Mouse (Mus musculus): Measurements from ENCODE around the gene Tgfbi. TPM values are rescaled to one million over a fixed set of nuclear protein-coding genes. Genes with fewer than 3 reads are reported as not detected.
A peak's percentile ranks its signal among the peaks of the same experiment; 100 is the strongest.

Gene Tgfbi
- 47.3 and 48.2 TPM in 2 replicates for polyA plus RNA-seq (2014; fragmentation: Nextera tagmentation; extraction: Ambion mirVana)

- H3K4me2 ChIP-seq (ENCODE audit: low read depth, severe bottlenecking): peak within 1 kb of the TSS; percentile 97
- H3K27ac ChIP-seq (replicated peaks; ENCODE audit: low read depth, low read length): 0 out of 2 replicates have a peak within 1 kb of the TSS, but pooled peaks have one; percentile 36
- peaks cover 55% of the 10 kb centered on the region for H3K4me1 ChIP-seq (ENCODE audit: control insufficient read depth, insufficient read depth, low read length)
- H3K27me3 ChIP-seq (ENCODE audit: control insufficient read depth, insufficient read depth, low read length): no peaks in the 10 kb centered on the region
- H3K4me3 ChIP-seq (ENCODE audit: low read depth, low read length): peak within 1 kb of the TSS; percentile 58
- H3K9me3 ChIP-seq (ENCODE audit: control insufficient read depth, low read length): no peaks in the 10 kb centered on the region
- DNase-seq (ENCODE audit: low spot score): peak; percentile 79
- no peaks in the 10 kb centered on the region for H3K36me3 ChIP-seq (ENCODE audit: control insufficient read depth, insufficient read depth, low read length)
- peak within 1 kb of the TSS; percentile 88 for H3K9ac ChIP-seq (ENCODE audit: low read length)
- peak; percentile 62; the same call in 1 of the 2 replicates for ATAC-seq (ENCODE audit: insufficient number of reproducible peaks, low FRiP score, low TSS enrichment, low read depth)
- whole genome bisulfite sequencing: 2% methylated on average over 35 of the region's 36 CpGs
Observed at GRCm38 (mm10) chr13:56609103-56609856, at the start of gene Tgfbi. Gene Tgfbi (plus strand): TSS chr13:56609523.

DNA sequence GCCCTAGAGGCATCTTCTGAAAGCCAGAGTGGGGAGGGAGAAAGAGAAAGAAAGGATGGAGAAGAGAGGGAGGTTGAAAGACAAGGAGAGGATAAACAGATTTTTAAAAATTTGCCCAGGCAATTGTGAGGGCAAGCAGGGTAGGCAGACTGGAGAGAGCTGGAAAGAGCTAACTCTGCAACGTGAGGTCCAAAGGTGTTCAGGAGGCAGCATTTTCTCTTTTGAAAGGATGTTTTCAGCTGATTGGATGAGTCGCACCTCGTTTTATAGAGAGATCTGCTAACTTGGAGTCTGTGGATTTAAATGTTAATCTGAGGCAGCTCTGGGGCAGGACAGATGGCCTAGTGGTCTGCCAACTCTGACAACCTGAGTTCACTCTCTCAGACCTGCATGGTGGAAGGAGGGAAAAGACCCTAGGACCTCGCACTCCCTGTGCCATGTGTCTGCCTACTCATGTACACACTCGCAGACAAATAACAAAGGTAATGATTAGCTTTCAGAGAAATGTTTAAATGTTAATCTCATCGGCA is 49.4 kb upstream of the Tgfbi start:
- DNase-seq (ENCODE audit: low spot score): no peak
- H3K27me3 ChIP-seq (ENCODE audit: control insufficient read depth, insufficient read depth, low read length): no peaks in the 10 kb centered on the region
- no peaks in the 10 kb centered on the region for H3K9me3 ChIP-seq (ENCODE audit: control insufficient read depth, low read length)
- no peak overlapping the region for H3K4me3 ChIP-seq (ENCODE audit: low read depth, low read length)
- 86% methylated on average over 6 of the region's 6 CpGs for WGBS
- ATAC-seq (ENCODE audit: insufficient number of reproducible peaks, low FRiP score, low TSS enrichment, low read depth): no peak
- no peaks in the 10 kb centered on the region for H3K36me3 ChIP-seq (ENCODE audit: control insufficient read depth, insufficient read depth, low read length)
- no peak overlapping the region for H3K27ac ChIP-seq (replicated peaks; ENCODE audit: low read depth, low read length)
- no peak overlapping the region for H3K9ac ChIP-seq (ENCODE audit: low read length)
- H3K4me2 ChIP-seq (ENCODE audit: low read depth, severe bottlenecking): no peak overlapping the region
- no peaks in the 10 kb centered on the region for H3K4me1 ChIP-seq (ENCODE audit: control insufficient read depth, insufficient read depth, low read length)

DNA sequence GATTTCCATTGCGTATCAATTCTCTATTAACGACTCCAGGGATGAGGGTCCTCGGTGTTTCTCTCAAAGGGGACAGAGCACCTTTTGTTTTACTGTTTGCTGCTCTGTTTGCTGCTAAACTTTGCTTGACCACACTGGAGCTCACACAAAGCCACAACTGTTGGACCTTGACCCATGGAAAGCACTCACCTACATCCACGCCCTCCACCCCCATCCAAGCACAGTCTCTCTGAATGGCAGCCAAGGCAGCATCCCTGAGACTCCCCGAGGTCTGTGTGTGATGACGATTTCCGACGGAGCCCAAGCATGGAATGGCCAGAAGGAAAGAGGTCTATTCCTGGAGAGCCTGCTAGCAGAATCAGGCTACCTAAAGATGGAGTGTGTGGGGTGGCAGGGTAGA is 48.2 kb upstream of the Tgfbi start:
- Histone ChIP-seq H3K27me3 (ENCODE audit: control insufficient read depth, insufficient read depth, low read length) (no peaks in the 10 kb centered on the region), H3K27ac (replicated peaks; ENCODE audit: low read depth, low read length) (no peak overlapping the region), H3K4me2 (ENCODE audit: low read depth, severe bottlenecking) (no peak overlapping the region), H3K36me3 (ENCODE audit: control insufficient read depth, insufficient read depth, low read length) (no peaks in the 10 kb centered on the region), H3K4me1 (ENCODE audit: control insufficient read depth, insufficient read depth, low read length) (no peaks in the 10 kb centered on the region), H3K9ac (ENCODE audit: low read length) (no peak overlapping the region), H3K4me3 (ENCODE audit: low read depth, low read length) (no peak overlapping the region), H3K9me3 (ENCODE audit: control insufficient read depth, low read length) (no peaks in the 10 kb centered on the region)
- WGBS: 79% methylated on average over 8 of the region's 8 CpGs
- DNase-seq (ENCODE audit: low spot score): no peak
- no peak for ATAC-seq (ENCODE audit: insufficient number of reproducible peaks, low FRiP score, low TSS enrichment, low read depth)

DNA sequence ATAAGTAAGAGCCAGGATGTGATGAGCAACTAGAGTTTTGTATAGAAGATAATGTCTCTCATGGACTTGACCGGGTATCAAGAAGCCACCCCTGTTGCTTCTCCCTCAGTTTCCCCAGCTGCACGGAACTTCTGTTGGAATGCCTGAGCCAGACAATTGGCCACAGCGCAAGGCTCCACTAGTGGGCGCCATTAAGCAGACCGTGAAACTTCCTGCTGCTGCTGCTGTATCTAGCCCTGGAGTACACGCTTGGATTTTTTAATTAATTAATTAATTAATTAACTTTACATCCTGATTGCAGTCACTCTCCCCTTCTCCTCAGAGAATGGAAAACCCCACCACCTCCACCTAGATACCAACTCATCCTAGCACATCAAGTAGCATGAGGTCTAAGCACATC is 46.2 kb upstream of the Tgfbi start:
- H3K9me3 ChIP-seq (ENCODE audit: control insufficient read depth, low read length): no peaks in the 10 kb centered on the region
- ATAC-seq (ENCODE audit: insufficient number of reproducible peaks, low FRiP score, low TSS enrichment, low read depth): no peak
- H3K27ac ChIP-seq (replicated peaks; ENCODE audit: low read depth, low read length): no peak overlapping the region
- H3K4me2 ChIP-seq (ENCODE audit: low read depth, severe bottlenecking): no peak overlapping the region
- H3K9ac ChIP-seq (ENCODE audit: low read length): no peak overlapping the region
- peak; percentile 68 for DNase-seq (ENCODE audit: low spot score)
- no peaks in the 10 kb centered on the region for H3K27me3 ChIP-seq (ENCODE audit: control insufficient read depth, insufficient read depth, low read length)
- H3K4me1 ChIP-seq (ENCODE audit: control insufficient read depth, insufficient read depth, low read length): no peaks in the 10 kb centered on the region
- WGBS: 39% methylated on average over 6 of the region's 6 CpGs
- no peak overlapping the region for H3K4me3 ChIP-seq (ENCODE audit: low read depth, low read length)
- no peaks in the 10 kb centered on the region for H3K36me3 ChIP-seq (ENCODE audit: control insufficient read depth, insufficient read depth, low read length)

- H3K4me3 ChIP-seq (ENCODE audit: low read depth, low read length): no peak overlapping the region
- no peak for ATAC-seq (ENCODE audit: insufficient number of reproducible peaks, low FRiP score, low TSS enrichment, low read depth)
- no peaks in the 10 kb centered on the region for H3K36me3 ChIP-seq (ENCODE audit: control insufficient read depth, insufficient read depth, low read length)
- H3K27ac ChIP-seq (replicated peaks; ENCODE audit: low read depth, low read length): no peak overlapping the region
- DNase-seq (ENCODE audit: low spot score): peak; percentile 42
- H3K4me1 ChIP-seq (ENCODE audit: control insufficient read depth, insufficient read depth, low read length): no peaks in the 10 kb centered on the region
- H3K9ac ChIP-seq (ENCODE audit: low read length): no peak overlapping the region
- H3K9me3 ChIP-seq (ENCODE audit: control insufficient read depth, low read length): no peaks in the 10 kb centered on the region
- WGBS: 49% methylated on average over 10 of the region's 10 CpGs
- no peaks in the 10 kb centered on the region for H3K27me3 ChIP-seq (ENCODE audit: control insufficient read depth, insufficient read depth, low read length)
- H3K4me2 ChIP-seq (ENCODE audit: low read depth, severe bottlenecking): no peak overlapping the region
Observed at GRCm38 (mm10) chr13:56566336-56566735, 43.0 kb upstream of the Tgfbi start.

GRCm38 (mm10) chr13:56571645-56572044 is 37.7 kb upstream of the Tgfbi start:
- no peak overlapping the region for H3K27ac ChIP-seq (replicated peaks; ENCODE audit: low read depth, low read length)
- 87% methylated on average over 8 of the region's 8 CpGs for whole genome bisulfite sequencing

DNA sequence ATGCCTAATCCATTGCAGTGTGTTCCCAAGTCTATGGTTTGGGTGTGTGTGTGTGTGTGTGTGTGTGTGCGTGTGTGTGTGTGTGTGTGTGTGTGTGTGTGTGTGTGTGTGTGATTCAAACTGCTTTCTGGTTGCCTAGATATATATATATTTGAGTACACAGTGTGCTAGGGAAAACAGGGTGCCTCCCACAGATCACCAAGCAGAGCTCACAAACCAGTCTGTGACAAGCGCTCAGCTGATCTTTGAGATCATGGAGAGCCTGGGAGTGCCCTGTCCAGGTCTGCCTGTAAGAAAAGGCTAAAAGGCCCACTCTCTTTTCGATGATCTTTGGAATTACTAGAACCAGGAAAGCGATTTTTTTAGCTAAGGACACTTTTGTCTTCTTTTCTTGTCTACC is 34.2 kb upstream of the Tgfbi start:
- Histone ChIP-seq H3K4me3 (ENCODE audit: low read depth, low read length) (no peak overlapping the region), H3K27me3 (ENCODE audit: control insufficient read depth, insufficient read depth, low read length) (no peaks in the 10 kb centered on the region), H3K36me3 (ENCODE audit: control insufficient read depth, insufficient read depth, low read length) (no peaks in the 10 kb centered on the region), H3K9me3 (ENCODE audit: control insufficient read depth, low read length) (no peaks in the 10 kb centered on the region), H3K4me2 (ENCODE audit: low read depth, severe bottlenecking) (no peak overlapping the region), H3K27ac (replicated peaks; ENCODE audit: low read depth, low read length) (no peak overlapping the region), H3K9ac (ENCODE audit: low read length) (no peak overlapping the region), H3K4me1 (ENCODE audit: control insufficient read depth, insufficient read depth, low read length) (peaks cover 13% of the 10 kb centered on the region)
- 69% methylated on average over 4 of the region's 4 CpGs for WGBS
- ATAC-seq (ENCODE audit: insufficient number of reproducible peaks, low FRiP score, low TSS enrichment, low read depth) (no peak), DNase-seq (ENCODE audit: low spot score) (no peak)

More at GRCm38 (mm10) chr13:56571645-56572044, 37.7 kb upstream of the Tgfbi start:
- Histone ChIP-seq H3K36me3 (ENCODE audit: control insufficient read depth, insufficient read depth, low read length) (no peaks in the 10 kb centered on the region), H3K27me3 (ENCODE audit: control insufficient read depth, insufficient read depth, low read length) (no peaks in the 10 kb centered on the region), H3K4me1 (ENCODE audit: control insufficient read depth, insufficient read depth, low read length) (peaks cover 10% of the 10 kb centered on the region), H3K9me3 (ENCODE audit: control insufficient read depth, low read length) (no peaks in the 10 kb centered on the region), H3K4me3 (ENCODE audit: low read depth, low read length) (no peak overlapping the region), H3K9ac (ENCODE audit: low read length) (no peak overlapping the region), H3K4me2 (ENCODE audit: low read depth, severe bottlenecking) (no peak overlapping the region)
- no peak for DNase-seq (ENCODE audit: low spot score)
- ATAC-seq (ENCODE audit: insufficient number of reproducible peaks, low FRiP score, low TSS enrichment, low read depth): no peak

DNA sequence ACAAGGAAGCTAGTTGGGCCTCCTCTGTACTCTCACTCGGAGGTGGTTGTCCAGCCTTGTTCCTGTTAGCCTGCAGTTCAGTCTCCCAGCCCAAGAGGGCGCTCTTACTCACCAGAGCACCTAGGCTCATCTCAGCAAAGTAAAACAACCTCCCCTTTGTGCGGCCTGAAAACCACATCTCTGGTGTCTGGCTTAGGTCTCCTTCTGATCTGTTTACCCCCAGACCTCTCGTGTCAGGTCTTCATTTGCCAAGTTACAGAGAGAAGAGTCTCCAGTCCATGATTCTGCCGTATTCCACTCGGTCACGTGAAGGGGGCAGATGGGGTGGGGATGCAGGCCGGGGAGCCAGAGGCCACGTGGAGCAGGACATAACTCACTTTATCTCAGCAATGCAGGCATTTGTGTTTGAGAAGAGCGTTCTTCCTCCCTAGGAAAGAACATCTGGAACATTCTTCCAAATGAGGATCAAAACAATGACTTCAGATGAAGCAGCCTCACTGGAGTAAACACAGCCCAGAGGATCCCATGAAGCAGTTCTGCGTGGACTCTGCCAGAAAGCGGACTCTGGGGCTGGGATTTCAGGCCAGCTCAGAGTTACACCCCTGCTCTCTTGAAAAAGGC is 33.5 kb upstream of the Tgfbi start:
- peaks cover 18% of the 10 kb centered on the region for H3K4me1 ChIP-seq (ENCODE audit: control insufficient read depth, insufficient read depth, low read length)
- peak overlapping the region; percentile 36; the same call in 1 of the 2 replicates for H3K27ac ChIP-seq (replicated peaks; ENCODE audit: low read depth, low read length)
- H3K9me3 ChIP-seq (ENCODE audit: control insufficient read depth, low read length): no peaks in the 10 kb centered on the region
- ATAC-seq (ENCODE audit: insufficient number of reproducible peaks, low FRiP score, low TSS enrichment, low read depth): no peak
- H3K27me3 ChIP-seq (ENCODE audit: control insufficient read depth, insufficient read depth, low read length): no peaks in the 10 kb centered on the region
- no peak overlapping the region for H3K9ac ChIP-seq (ENCODE audit: low read length)
- WGBS: 64% methylated on average over 12 of the region's 12 CpGs
- peak; percentile 85 for DNase-seq (ENCODE audit: low spot score)
- no peak overlapping the region for H3K4me2 ChIP-seq (ENCODE audit: low read depth, severe bottlenecking)
- H3K36me3 ChIP-seq (ENCODE audit: control insufficient read depth, insufficient read depth, low read length): no peaks in the 10 kb centered on the region
- no peak overlapping the region for H3K4me3 ChIP-seq (ENCODE audit: low read depth, low read length)

Measured in limb, embryonic 11.5 days (tissue).